In the genomic region with DNA sequence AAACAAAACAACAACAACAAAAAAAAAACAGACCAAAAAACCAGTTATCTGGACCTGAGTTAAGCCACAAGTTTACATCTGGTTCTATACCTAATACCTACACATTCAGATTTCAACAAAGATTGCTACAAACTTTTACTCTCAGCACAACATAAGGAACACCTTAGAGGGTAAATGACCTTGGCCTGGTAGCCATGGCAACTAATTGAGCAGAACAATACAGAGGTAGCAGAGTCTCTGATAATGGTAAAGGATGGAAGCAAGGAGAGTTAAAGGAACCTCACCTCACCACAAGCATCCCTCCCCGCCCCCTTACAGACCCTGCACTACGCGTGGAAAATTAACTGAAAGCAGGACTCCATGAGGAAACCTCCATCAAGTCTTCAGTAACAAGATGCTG, we compare ENCODE assay signal across 18 mouse cellular contexts. TPM values are rescaled to one million over a fixed set of nuclear protein-coding genes. Genes with fewer than 3 reads are reported as not detected.
A peak's percentile ranks its signal among the peaks of the same experiment; 100 is the strongest.
DNase-seq lines count a peak whose midpoint lies in the region; ATAC-seq and TF ChIP-seq lines count a peak whose summit lies in the region.
"Had no signal": no experiment of that assay in that cellular context is flagged by ENCODE, and none has a peak within 500 bp of the region (broad histone marks: within the 10 kb centered on the region; RNA-seq: fewer than 3 reads in every experiment).

No protein-coding gene starts in this region.

- no peak for TF ChIP-seq POLR2A in CH12.LX (IDR thresholded peaks at IDR 0.05; ENCODE audit: low read depth, low read length)

- peak; percentile 17 for DNase-seq in CD4-positive helper T cell, adult 2 months (ENCODE audit: low read depth, low spot score)
- DNase-seq in CH12.LX (ENCODE audit: extremely low read depth), result no peak
- DNase-seq in embryonic facial prominence, embryonic 10.5 days (ENCODE audit: low spot score), result peak; percentile 9
- no peak for DNase-seq in heart, postnatal 4 days
- DNase-seq in thymus, postnatal 10 days (ENCODE audit: low spot score in 2 of 2), result no peak
- DNase-seq: gastrocnemius, postnatal 10 days; heart, adult 18-20 months; layer of hippocampus, adult 9-11 months; liver had no signal

- H3K9me3 ChIP-seq in CH12.LX (replicated peaks; ENCODE audit: low read length), result no peaks in the 10 kb centered on the region
- H3K9me3 ChIP-seq in embryonic facial prominence, embryonic 10.5 days, result no peaks in the 10 kb centered on the region
- H3K9me3 ChIP-seq in intestine, embryonic 16.5 days (ENCODE audit: control insufficient read depth, low read length), result no peaks in the 10 kb centered on the region
- no peaks in the 10 kb centered on the region for H3K9me3 ChIP-seq in forebrain, embryonic 12.5 days
- H3K9me3 ChIP-seq: forebrain, embryonic 15.5 days; kidney, embryonic 15.5 days; midbrain, embryonic 12.5 days; neural tube, embryonic 12.5 days had no signal

- no peak for TF ChIP-seq CTCF in CH12.LX (conservative IDR thresholded peaks at IDR 0.05 in 1 of 2, IDR thresholded peaks at IDR 0.05 in 1 of 2; ENCODE audit: low read depth in 2 of 2, low read length in 2 of 2)

- H3K27ac ChIP-seq in CH12.LX (ENCODE audit: insufficient read depth, low read depth), result no peak overlapping the region
- peak overlapping the region; percentile 24; the same call in 1 of the 2 replicates for H3K27ac ChIP-seq in embryonic facial prominence, embryonic 10.5 days (replicated peaks)
- H3K27ac ChIP-seq in intestine, embryonic 16.5 days (ENCODE audit: low read length), result no peak overlapping the region
- H3K27ac ChIP-seq in forebrain, embryonic 12.5 days, result no peak overlapping the region
- H3K27ac ChIP-seq: forebrain, embryonic 15.5 days; kidney, embryonic 15.5 days; left cerebral cortex, adult 2 months; midbrain, embryonic 12.5 days; neural tube, embryonic 12.5 days had no signal

- WGBS in embryonic facial prominence, embryonic 10.5 days, result 78% methylated on average over 3 of the region's 3 CpGs
- 87% methylated on average over 3 of the region's 3 CpGs for WGBS in intestine, embryonic 16.5 days
- 85% methylated on average over 3 of the region's 3 CpGs for WGBS in forebrain, embryonic 12.5 days

- no peak for TF ChIP-seq RAD21 in CH12.LX (IDR thresholded peaks at IDR 0.05; ENCODE audit: low read depth, low read length)

- H3K4me2 ChIP-seq in CH12.LX (ENCODE audit: insufficient read depth, low read depth, poor library complexity, severe bottlenecking), result peak overlapping the region; percentile 87; the same call in 1 of the 2 replicates
- no peak overlapping the region for H3K4me2 ChIP-seq in intestine, embryonic 16.5 days (ENCODE audit: low read depth, low read length)
- no peak overlapping the region for H3K4me2 ChIP-seq in forebrain, embryonic 12.5 days
- H3K4me2 ChIP-seq: forebrain, embryonic 15.5 days; kidney, embryonic 15.5 days; midbrain, embryonic 12.5 days; neural tube, embryonic 12.5 days had no signal

- ATAC-seq in intestine, embryonic 16.5 days, result peak; percentile 8; the same call in 1 of the 2 replicates
- no peak for ATAC-seq in forebrain, embryonic 12.5 days (ENCODE audit: low FRiP score)
- ATAC-seq: forebrain, embryonic 15.5 days; lung, postnatal 0 days; Patski had no signal

- H3K79me2 ChIP-seq in CH12.LX (replicated peaks; ENCODE audit: control insufficient read depth, extremely low read depth, insufficient read depth, poor library complexity, severe bottlenecking), result no peaks in the 10 kb centered on the region

- peaks cover 21 to 67% of the 10 kb centered on the region in 2 experiments for H3K4me1 ChIP-seq in CH12.LX (ENCODE audit: control insufficient read depth in 1 of 2, insufficient read depth in 2 of 2)
- peaks cover 32% of the 10 kb centered on the region for H3K4me1 ChIP-seq in embryonic facial prominence, embryonic 10.5 days
- H3K4me1 ChIP-seq in intestine, embryonic 16.5 days (ENCODE audit: control insufficient read depth, insufficient read depth, low read length), result peaks cover 20% of the 10 kb centered on the region
- H3K4me1 ChIP-seq in forebrain, embryonic 12.5 days, result peaks cover 16% of the 10 kb centered on the region

- no peaks in the 10 kb centered on the region for H3K27me3 ChIP-seq in CH12.LX (replicated peaks)
- no peaks in the 10 kb centered on the region for H3K27me3 ChIP-seq in embryonic facial prominence, embryonic 10.5 days (replicated peaks; ENCODE audit: low read depth, poor library complexity, severe bottlenecking)
- H3K27me3 ChIP-seq in intestine, embryonic 16.5 days (replicated peaks; ENCODE audit: control insufficient read depth, insufficient read depth, low read length), result no peaks in the 10 kb centered on the region
- no peaks in the 10 kb centered on the region for H3K27me3 ChIP-seq in forebrain, embryonic 12.5 days
- H3K27me3 ChIP-seq: forebrain, embryonic 15.5 days; kidney, embryonic 15.5 days; midbrain, embryonic 12.5 days; neural tube, embryonic 12.5 days; Patski had no signal

- dilution Hi-C loops in CH12.LX (cut with MboI; ENCODE audit: extremely low pct_ligation_motif_present, extremely low pct_unique_long_range_greater_than_20kb, low sequenced_read_pairs), result no loop called here

- peaks cover 6 to 37% of the 10 kb centered on the region in 2 experiments for H3K36me3 ChIP-seq in CH12.LX (replicated peaks in 1 of 2; ENCODE audit: control insufficient read depth in 1 of 2, insufficient read depth in 1 of 2, low read length in 1 of 2)
- peaks cover 43% of the 10 kb centered on the region for H3K36me3 ChIP-seq in embryonic facial prominence, embryonic 10.5 days (replicated peaks)
- H3K36me3 ChIP-seq in intestine, embryonic 16.5 days (ENCODE audit: control insufficient read depth, insufficient read depth, low read length), result 0 out of 2 replicates have a peak, but pooled peaks cover 5% of the 10 kb centered on the region
- peaks cover 13% of the 10 kb centered on the region for H3K36me3 ChIP-seq in forebrain, embryonic 12.5 days (replicated peaks)

- in situ Hi-C loops in CH12.LX (cut with MboI; ENCODE audit: low pct_ligation_motif_present, low pct_unique_long_range_greater_than_20kb, low sequenced_read_pairs), result loop anchor here (25.0 kb wide), 1 partner anchor 202 kb away; no protein-coding TSS in a partner anchor

- H3K4me3 ChIP-seq in CH12.LX (replicated peaks in 1 of 3; ENCODE audit: low read depth in 2 of 3, low read length in 2 of 3, poor library complexity in 1 of 3), result no peak overlapping the region
- no peak overlapping the region for H3K4me3 ChIP-seq in embryonic facial prominence, embryonic 10.5 days
- H3K4me3 ChIP-seq in intestine, embryonic 16.5 days (ENCODE audit: low read length), result no peak overlapping the region
- H3K4me3 ChIP-seq in forebrain, embryonic 12.5 days (replicated peaks), result no peak overlapping the region
- H3K4me3 ChIP-seq: forebrain, embryonic 15.5 days; kidney, embryonic 15.5 days; left cerebral cortex, adult 2 months; midbrain, embryonic 12.5 days; neural tube, embryonic 12.5 days had no signal

- no peak overlapping the region for H3K9ac ChIP-seq in CH12.LX (ENCODE audit: insufficient read depth, low read depth)
- no peak overlapping the region for H3K9ac ChIP-seq in intestine, embryonic 16.5 days (ENCODE audit: low read depth, low read length)
- H3K9ac ChIP-seq in forebrain, embryonic 12.5 days, result no peak overlapping the region
- H3K9ac ChIP-seq: forebrain, embryonic 15.5 days; kidney, embryonic 15.5 days; midbrain, embryonic 12.5 days; neural tube, embryonic 12.5 days had no signal

- no peak for TF ChIP-seq EP300 in CH12.LX (IDR thresholded peaks at IDR 0.05; ENCODE audit: low read length)

TF ChIP-seq in CH12.LX, 34 proteins besides CTCF, POLR2A, EP300 and RAD21:
- no peak for TF ChIP-seq MAX (IDR thresholded peaks at IDR 0.05; ENCODE audit: low read length)
- TF ChIP-seq IRF4 (IDR thresholded peaks at IDR 0.05; ENCODE audit: low read depth, low read length), result no peak
- TF ChIP-seq PAX5 (IDR thresholded peaks at IDR 0.05; ENCODE audit: low read length), result no peak
- TF ChIP-seq JUND (conservative IDR thresholded peaks at IDR 0.05; ENCODE audit: low read depth, low read length), result no peak
- TF ChIP-seq JUN (IDR thresholded peaks at IDR 0.05; ENCODE audit: insufficient read depth, low read depth, low read length), result no peak
- TF ChIP-seq BHLHE40 (IDR thresholded peaks at IDR 0.05; ENCODE audit: low read depth, low read length), result no peak
- no peak for TF ChIP-seq ZMIZ1 (IDR thresholded peaks at IDR 0.05; ENCODE audit: low read depth, low read length)

RNA-seq across cellular contexts. Expression of gene Lyrm1, which starts 35.5 kb away (rescaled TPM):
- total RNA-seq in CH12.LX (2012; rRNA removed), result 4.6 and 5.5 TPM in 2 replicates
- 10.3 and 10.9 TPM in 2 replicates for total RNA-seq in CH12.LX (2014; rRNA removed)
- 3.7 and 7.9 TPM in 2 replicates for polyA plus RNA-seq in CH12.LX (2012; ENCODE audit: insufficient read length, low read depth)
- polyA plus RNA-seq in embryonic facial prominence, embryonic 10.5 days (2016; fragmentation: Nextera tagmentation; extraction: Ambion mirVana), result 8.0 and 8.6 TPM in 2 replicates
- 10.3 and 10.7 TPM in 2 replicates for polyA plus RNA-seq in intestine, embryonic 16.5 days (2015; fragmentation: Nextera tagmentation; extraction: Ambion mirVana)
- 1 to 10 TPM; 4.9 to 5.0 TPM for total RNA-seq in heart, postnatal 4 days (2021)
- 11.2 and 12.6 TPM in 2 replicates for polyA plus RNA-seq in forebrain, embryonic 12.5 days (2016; fragmentation: Nextera tagmentation; extraction: Ambion mirVana)

RNA-seq across cellular contexts. Expression of gene Dcun1d3, which starts 36.0 kb away (rescaled TPM):
- total RNA-seq in CH12.LX (2012; rRNA removed) (2.6 and 4.2 TPM in 2 replicates), CH12.LX (2014; rRNA removed) (5.2 and 5.9 TPM in 2 replicates)
- polyA plus RNA-seq in CH12.LX (2012; ENCODE audit: insufficient read length, low read depth), result 2.4 and 3.2 TPM in 2 replicates
- polyA plus RNA-seq in embryonic facial prominence, embryonic 10.5 days (2016; fragmentation: Nextera tagmentation; extraction: Ambion mirVana), result 12.3 and 14.1 TPM in 2 replicates
- 13.1 and 13.9 TPM in 2 replicates for polyA plus RNA-seq in intestine, embryonic 16.5 days (2015; fragmentation: Nextera tagmentation; extraction: Ambion mirVana)
- total RNA-seq in heart, postnatal 4 days (2021), result 10 to 100 TPM; 13.9 to 15.9 TPM
- polyA plus RNA-seq in forebrain, embryonic 12.5 days (2016; fragmentation: Nextera tagmentation; extraction: Ambion mirVana), result 16.2 and 16.8 TPM in 2 replicates

Comparison
In these comparisons a context has a peak if more than half of its experiments do, and no peak if none do; other contexts are left out.
1. DNase-seq: peak in CD4-positive helper T cell, adult 2 months (single experiment) and embryonic facial prominence, embryonic 10.5 days (single experiment); none in CH12.LX (single experiment), heart, postnatal 4 days (single experiment) and thymus, postnatal 10 days (0 of 2).